Mouse (Mus musculus): Measurements from ENCODE around the gene Sertad4.
A peak's percentile ranks its signal among the peaks of the same experiment; 100 is the strongest.

Gene Sertad4

GRCm38 (mm10) chr1:192855474-192856230 is at the start of gene Sertad4:
Gene Sertad4, minus strand, starts transcription at chr1:192855756.
- DNase-seq: peak; percentile 38

GRCm38 (mm10) chr1:192901516-192901915 is 46.0 kb upstream of the Sertad4 start:
- DNase-seq: no peak

GRCm38 (mm10) chr1:192900913-192901312 is 45.4 kb upstream of the Sertad4 start:
- no peak for DNase-seq

DNA sequence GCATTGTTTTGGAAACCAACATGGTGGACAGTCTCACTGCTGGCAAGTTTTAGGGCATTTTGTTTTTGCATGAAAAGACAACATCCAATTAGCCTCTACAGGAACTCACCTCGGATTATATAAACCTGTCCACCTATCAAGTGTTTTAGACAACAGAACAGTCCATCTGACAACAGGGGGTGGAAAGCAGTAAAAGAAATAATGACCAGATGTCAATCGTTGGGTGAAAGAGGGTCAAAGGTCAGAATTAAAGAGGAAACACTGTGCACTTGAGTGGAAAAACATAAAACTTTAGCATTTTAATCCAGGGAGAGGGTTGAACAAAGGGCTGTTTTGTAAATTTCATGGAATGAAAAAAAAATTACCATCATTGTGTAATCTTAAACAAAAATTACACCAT is 43.2 kb upstream of the Sertad4 start:
- DNase-seq: no peak

DNA sequence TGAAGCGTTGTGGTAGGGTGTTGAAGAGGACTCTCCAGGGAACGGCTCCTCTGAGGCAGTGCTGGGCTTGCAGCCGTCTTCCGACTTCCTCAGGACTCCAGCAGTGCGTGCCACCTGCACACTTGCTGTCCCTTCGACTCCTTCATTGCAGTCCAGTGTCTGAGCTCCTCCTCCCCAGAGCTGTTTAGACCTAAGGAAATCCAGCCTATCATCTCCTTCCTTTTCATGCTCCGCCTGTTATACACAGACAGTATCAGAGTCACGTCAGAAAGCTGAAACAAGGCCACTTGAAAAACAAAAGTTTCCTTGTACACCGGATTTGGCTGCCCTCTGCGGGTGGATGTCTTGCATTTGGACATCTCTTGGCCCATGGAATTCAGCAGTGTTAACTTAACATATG is 41.7 kb upstream of the Sertad4 start:
- no peak for DNase-seq

GRCm38 (mm10) chr1:192896076-192896475 is 40.5 kb upstream of the Sertad4 start:
- DNase-seq: no peak

- no peak for DNase-seq
Observed at GRCm38 (mm10) chr1:192890716-192891115, 35.2 kb upstream of the Sertad4 start.

DNA sequence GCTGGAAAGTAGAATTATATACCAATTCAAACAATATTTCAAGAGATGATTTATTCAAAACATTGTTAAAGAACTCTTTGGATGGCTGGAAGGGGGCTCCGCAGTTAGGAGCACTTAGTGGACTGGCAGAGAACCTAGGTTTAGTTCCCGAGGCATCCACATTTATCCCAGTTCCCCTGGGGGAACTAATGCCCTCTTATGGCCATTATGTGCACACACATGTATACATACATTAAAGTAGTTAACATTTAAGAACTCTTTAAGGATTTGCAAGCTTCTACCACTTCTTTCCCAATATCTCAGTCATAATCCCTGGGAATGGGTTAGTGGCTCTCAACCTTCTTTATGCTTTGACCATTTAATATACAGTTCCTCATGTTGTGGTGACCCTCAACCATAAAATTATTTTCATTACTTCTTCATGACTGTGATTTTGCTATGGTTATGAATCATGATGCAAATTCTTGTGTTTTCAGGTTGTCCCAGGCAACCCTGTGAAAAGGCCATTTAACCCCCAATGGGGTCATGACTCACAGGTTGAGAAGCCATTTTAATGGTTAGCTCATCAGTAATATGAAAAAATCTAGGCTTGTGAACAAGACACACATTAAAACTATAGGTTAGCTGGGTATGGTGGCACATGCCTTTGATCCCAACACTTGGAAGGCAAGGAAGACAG is 27.2 kb upstream of the Sertad4 start:
- DNase-seq: no peak

DNA sequence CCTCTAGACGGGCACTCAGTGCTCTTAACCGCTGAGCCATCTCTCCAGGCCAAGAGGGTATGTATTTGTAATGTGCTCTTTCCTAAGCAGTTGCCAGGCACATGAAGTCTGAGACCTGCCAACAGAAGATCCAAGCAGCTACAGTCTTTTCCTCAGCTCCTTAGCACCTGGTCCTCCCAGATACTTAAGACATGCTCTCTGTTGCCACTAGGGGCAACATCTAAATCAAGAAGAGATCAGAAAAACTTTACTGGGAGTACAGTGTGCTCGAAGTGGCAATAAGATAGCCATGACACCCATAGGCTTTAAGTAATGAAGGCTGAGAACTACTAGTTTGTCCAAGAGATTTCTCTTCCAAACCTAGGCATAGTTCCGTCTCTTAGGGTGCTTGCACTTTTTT is 24.6 kb upstream of the Sertad4 start:
- DNase-seq: no peak

GRCm38 (mm10) chr1:192879086-192879580 is 23.6 kb upstream of the Sertad4 start:
- DNase-seq: no peak

GRCm38 (mm10) chr1:192872841-192873240 is 17.3 kb upstream of the Sertad4 start:
- no peak for DNase-seq

DNA sequence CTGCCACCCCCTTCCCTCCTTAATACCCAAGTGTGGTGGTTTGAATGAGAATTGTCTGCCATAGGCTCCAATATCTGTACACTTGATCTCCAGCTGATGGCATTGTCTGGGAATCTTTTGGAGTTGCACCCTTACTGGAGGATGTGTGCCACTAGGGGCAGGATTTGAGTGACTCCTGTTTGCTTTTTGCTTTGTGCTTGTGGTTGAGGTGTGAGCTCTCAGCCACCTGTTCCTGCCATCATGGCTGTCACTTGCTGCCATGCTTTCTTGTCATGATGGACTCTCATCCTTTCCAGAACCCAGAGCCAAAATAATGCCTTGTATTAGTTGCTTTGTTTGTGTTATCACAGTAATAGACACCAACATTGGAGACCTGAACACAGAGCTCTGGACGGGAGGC is 14.2 kb upstream of the Sertad4 start:
- no peak for DNase-seq

DNA sequence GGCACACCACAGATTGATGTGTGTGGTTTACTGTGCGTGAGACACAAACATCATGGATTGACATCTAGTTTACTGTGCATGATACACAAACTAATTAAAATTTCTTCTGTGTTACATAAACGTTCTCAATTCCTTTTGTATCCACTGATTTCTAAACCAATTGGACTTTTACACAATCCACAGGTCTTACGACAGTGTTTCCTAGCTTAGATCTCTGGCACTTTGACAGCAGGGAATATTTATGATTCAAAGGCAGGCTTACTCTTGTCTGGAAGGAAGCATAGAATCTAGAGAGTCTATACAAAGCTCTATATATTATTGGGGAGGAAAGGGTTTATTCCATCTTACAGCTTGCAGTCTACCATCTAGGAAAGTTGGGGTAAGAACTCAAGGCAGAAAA is 8.9 kb upstream of the Sertad4 start:
- no peak for DNase-seq

DNA sequence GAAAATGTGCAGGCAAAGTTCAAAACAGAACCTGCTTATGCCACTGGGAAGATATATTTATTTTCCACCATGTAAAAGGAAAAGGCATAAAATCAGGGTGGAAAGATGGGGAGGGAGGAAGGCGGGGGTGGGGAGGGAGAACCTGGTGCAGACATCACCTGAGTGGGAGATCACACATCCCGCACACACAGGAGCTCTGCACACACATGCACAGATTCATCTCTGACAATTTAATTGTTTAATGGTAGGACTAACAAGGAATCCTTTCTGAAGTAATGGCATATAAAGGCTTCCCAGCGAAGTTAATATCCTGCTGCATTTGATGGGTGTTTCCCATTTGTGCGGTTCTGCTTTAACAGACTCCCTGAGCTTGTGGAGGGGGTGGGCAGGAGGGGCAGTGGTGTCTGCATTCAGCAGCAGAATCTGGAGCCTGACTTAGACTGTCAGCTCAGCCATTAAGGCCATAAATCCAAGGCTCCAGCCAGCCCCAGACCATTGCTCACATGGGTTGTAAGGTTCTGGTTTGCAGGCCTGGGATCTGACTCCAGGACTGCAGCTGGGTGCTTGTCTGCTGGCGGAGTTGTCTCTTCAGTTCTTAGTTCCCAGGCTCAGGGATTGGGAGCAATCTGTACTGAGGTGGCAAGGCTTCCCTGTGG is 5.9 kb upstream of the Sertad4 start:
- DNase-seq: no peak

DNA sequence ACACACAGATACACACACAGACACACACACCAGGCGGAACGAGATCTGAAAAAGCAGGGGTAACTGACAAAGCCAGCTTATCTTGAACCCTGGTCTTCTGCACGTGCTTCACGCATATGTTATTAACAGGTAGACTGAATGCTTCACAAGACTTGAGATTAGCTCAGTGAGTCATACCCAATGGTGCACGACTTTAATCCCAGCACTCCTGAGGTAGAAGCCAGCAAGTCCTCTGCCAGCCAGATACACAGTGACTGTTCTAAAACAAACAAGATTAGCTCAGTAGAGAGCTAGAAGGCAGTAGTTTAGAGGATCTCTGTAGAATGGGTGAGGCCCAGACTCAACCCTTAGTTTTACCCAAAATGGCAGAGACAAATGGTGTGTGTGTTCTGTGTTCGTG is 4.7 kb upstream of the Sertad4 start:
- no peak for DNase-seq

DNA sequence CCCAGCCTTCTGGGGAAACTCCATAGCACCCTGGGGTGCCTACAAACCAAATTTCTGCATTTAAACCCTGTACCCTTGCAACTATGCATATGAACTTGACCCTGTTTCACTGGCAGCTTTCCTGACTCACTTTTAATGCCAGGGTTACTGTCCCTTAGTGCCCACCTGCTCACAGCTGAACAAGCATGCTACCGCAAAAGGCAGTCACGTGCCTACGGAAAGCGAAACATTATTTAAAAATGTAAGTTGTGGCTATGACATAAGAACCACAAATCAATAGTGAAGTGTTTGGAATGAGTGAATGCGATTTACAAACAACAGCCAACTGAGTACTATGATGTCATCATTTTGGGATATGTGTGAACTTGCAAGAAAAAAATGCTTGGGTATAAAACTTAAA is 2.0 kb upstream of the Sertad4 start:
- DNase-seq: no peak

DNA sequence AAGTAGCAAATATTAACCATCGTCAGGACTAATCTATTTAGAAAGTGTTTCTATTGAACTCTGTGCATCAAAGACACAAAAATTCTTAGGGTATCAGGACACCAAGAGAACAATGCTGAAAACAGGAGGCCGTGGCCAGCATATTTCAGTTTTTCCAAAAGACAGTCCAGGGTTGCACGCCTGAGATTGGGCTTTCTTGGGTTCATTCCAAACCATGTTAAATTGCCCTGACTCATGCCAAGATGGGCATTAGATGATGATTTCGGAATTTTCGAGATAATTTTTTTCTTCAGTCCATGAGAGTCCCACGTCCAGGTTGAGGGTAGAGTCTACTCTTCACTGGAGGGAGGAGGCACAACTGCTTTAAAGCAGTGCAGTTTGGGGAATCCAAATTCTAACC is 1.4 kb upstream of the Sertad4 start:
- no peak for DNase-seq

GRCm38 (mm10) chr1:192856411-192856810 is 855 bp upstream of the Sertad4 start:
- DNase-seq: no peak

DNA sequence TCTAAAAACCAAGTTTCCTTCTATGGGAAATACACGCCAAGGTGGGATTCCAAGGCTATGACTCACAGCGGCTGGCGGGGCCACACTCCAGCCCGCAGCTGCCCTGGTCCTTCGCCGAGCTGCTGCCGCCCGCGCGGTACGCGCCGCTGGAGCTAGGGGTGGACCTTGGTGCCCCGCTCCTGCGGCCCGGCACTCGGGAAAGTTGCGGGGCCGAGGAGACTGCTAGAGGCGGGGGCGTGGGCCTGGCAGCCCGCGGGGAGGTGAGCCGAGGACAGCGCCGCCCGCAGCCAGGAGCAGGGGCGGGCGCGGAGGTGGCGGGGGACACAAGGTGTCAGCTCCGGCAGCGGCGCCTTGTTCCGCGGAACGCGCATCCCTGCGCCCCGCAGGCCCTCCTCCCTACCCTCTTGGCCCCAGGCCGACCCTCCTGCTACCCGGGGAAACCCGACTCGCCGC is 711 bp downstream of the Sertad4 start:
- DNase-seq: peak; percentile 14

DNA sequence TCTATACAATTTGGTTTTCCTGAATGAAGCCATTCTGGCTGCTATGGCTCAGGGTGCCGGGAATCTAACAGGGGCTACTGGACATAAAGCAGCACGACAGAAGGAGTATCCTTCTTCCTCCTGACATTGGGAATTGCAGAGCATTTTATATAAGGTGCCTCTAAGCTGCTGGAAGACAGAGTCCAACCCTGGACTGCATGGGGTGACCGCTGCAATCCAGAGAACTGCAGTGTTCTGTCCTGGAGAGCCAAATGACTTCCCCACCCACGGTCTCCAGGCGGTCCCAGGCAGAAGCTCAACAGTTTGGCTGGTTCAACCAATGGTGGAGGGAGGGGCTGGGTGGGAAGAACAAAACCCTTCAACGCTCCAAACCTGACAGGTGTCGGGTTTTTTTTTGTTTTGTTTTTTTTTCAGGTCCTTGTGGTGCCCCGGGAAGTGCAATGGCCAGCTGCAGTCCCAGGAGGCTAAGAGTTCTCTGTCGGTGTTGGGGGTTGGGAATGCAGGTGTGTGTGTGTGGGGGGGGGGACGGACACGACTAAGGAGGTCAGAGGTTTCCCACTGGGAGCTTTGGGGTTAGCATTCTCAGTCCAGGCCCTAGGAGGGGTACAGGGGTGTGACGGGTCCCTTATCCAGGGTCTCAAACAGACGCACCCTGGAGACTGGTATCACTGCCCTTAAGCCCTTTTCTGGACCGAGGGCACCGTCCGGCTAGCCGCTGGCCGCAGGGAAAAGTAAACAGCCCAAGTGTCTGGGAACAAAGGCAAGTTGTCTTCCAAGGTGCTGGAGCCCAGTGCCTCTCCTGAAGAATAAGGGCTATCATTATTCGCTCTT is 1.4 kb downstream of the Sertad4 start:
- no peak for DNase-seq

- no peak for DNase-seq
Observed at GRCm38 (mm10) chr1:192853429-192853828, 2.1 kb downstream of the Sertad4 start.

DNA sequence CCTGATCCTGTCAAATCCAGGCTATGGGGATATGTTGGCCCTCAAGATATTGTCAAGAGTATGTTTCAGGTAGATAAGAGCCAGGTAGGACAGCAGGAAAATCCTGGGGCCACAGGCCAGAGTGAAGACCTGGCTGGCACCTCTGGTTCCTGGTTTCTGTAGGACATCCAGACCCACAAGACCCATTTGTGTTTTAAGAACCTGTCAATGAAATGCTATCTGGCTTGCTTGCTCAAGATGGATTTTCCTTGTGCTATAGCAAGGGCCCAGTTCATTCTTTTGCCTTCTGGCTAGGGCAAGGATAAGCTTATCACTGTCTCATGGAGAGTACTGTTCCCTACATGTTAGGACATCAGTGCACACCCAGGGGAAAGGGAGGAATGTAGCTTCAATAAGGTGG is 3.5 kb downstream of the Sertad4 start:
- no peak for DNase-seq

DNA sequence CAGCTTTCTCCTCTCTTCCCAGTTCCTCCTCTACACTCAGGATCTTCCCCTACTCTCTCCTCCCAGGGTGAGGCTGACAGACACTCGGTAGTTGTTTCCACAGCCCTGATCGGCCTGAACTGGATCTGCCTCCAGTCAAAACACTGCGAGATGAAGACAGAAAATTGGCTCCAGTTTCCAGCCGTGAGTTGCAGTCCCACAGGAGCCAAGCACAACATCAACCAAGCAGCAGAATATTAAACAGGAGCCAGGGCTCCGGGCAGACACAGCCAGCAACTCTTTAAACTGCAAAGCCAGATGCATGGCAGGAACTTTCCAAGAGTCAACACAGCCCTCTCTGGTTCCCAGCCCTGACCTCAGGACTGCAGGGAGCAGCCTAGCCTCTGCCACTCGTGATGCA is 3.9 kb downstream of the Sertad4 start:
- peak; percentile 36 for DNase-seq
